Mouse (Mus musculus) kidney, embryonic 14.5 days (tissue): ENCODE results near the gene BC028528. TPM values are rescaled to one million over a fixed set of nuclear protein-coding genes. Genes with fewer than 3 reads are reported as not detected.

ENCODE experiments used
- ATAC-seq: fragments of 200-750 bp; cut with Nextera tagmentation; 2 replicates; pipeline ENCODE4 v1.8.0; 2017; ENCODE audit warnings: moderate number of reproducible peaks, mild to moderate bottlenecking, moderate TSS enrichment, moderate library complexity; ENCODE audit not compliant: low FRiP score, low TSS enrichment
- H3K27ac ChIP-seq: fragments of 300-500 bp; sonication (generic); 2 replicates; pipeline ENCODE4 v1.5.1; 2014; ENCODE audit warnings: low read depth, mild to moderate bottlenecking, low read length, moderate library complexity, mixed read lengths
- H3K27me3 ChIP-seq: fragments of 300-500 bp; sonication (generic); 2 replicates; pipeline ENCODE4 v1.6.1; 2014; ENCODE audit warnings: mild to moderate bottlenecking, low read length; ENCODE audit not compliant: control insufficient read depth, insufficient read depth
- H3K36me3 ChIP-seq: fragments of 300-500 bp; sonication (generic); 2 replicates; pipeline ENCODE4 v1.6.1; 2014; ENCODE audit warnings: low read length, mixed read lengths; ENCODE audit not compliant: control insufficient read depth, insufficient read depth
- H3K4me1 ChIP-seq: fragments of 300-500 bp; sonication (generic); 2 replicates; pipeline ENCODE4 v1.6.1; 2014; ENCODE audit warnings: low read length, mixed read lengths; ENCODE audit not compliant: control insufficient read depth, insufficient read depth
- H3K4me2 ChIP-seq: fragments of 300-500 bp; sonication (generic); replicated peaks from 2 replicates; pipeline ENCODE4 v1.6.1; 2014; ENCODE audit warnings: low read depth, mild to moderate bottlenecking, low read length
- H3K4me3 ChIP-seq: fragments of 300-500 bp; sonication (generic); 2 replicates; pipeline ENCODE4 v1.5.1; 2014; ENCODE audit warnings: mild to moderate bottlenecking, low read length
- H3K9ac ChIP-seq: fragments of 300-500 bp; sonication (generic); 2 replicates; pipeline ENCODE4 v1.6.1; 2014; ENCODE audit warnings: low read depth, mild to moderate bottlenecking, low read length, moderate library complexity
- H3K9me3 ChIP-seq: fragments of 300-500 bp; sonication (generic); 2 replicates; pipeline ENCODE4 v1.6.1; 2016; ENCODE audit warnings: low read length; ENCODE audit not compliant: control insufficient read depth
- WGBS: fragments of 180-500 bp; shearing (Covaris S2); extraction: QIAGEN DNeasy Blood & Tissue Kit; methylation state at CpG from one replicate; pipeline ENCODE4 v1.1.7; 2014; 5-methylcytosine and 5-hydroxymethylcytosine counted together
- polyA plus RNA-seq: library from polyadenylated mRNA; unstranded; fragments of >200 nt; fragmentation: Nextera tagmentation; extraction: Ambion mirVana; gene quantifications from 2 replicates; pipeline ENCODE4 v1.2.1, GENCODE M21; 2014

Gene BC028528
- polyA plus RNA-seq, 1 experiment from 2014 or later: 33.6 TPM

- Histone ChIP-seq H3K9ac (peak overlapping the region; percentile 19; the same call in 1 of the 2 replicates), H3K27ac (peak overlapping the region; percentile 93), H3K9me3 (no peaks in the 10 kb centered on the region), H3K4me3 (peak overlapping the region; percentile 30; the same call in 1 of the 2 replicates), H3K36me3 (peaks cover 1% of the 10 kb centered on the region; the same call in 1 of the 2 replicates), H3K27me3 (no peaks in the 10 kb centered on the region), H3K4me1 (peaks cover 30% of the 10 kb centered on the region), H3K4me2 (peak overlapping the region; percentile 54)
- peak; percentile 32; the same call in 1 of the 2 replicates for ATAC-seq
- 19% methylated on average over 11 of the region's 11 CpGs for WGBS
Measured at GRCm38 (mm10) chr3:95892066-95893052, 554 bp upstream of the BC028528 start.

- Histone ChIP-seq H3K9me3 (no peaks in the 10 kb centered on the region), H3K4me3 (no peak overlapping the region), H3K27ac (no peak overlapping the region), H3K9ac (no peak overlapping the region), H3K4me1 (peaks cover 22% of the 10 kb centered on the region), H3K4me2 (no peak overlapping the region), H3K27me3 (no peaks in the 10 kb centered on the region), H3K36me3 (no peaks in the 10 kb centered on the region; the same call in 1 of the 2 replicates)
- WGBS: 83% methylated on average over 3 of the region's 3 CpGs
- no peak for ATAC-seq
Measured at GRCm38 (mm10) chr3:95889664-95890063, 2.1 kb downstream of the BC028528 start.

DNA sequence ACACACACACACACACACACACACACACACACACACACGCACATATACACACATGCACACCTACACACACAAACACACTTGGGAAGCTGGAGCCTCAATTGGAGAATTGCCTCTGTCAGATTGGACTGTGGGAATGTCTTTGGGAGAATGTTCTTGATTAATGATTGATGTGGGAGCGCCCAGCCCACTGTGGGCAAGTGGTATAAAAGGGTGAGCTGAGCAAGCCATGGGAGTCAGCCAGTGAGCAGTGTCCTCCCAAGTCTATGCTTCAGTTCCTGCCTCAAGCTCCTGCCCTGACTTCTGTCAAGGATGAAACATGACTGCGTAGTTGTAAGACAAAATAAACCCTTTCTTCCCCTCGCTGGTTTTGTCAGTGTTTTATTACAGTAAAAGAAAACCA is 4.2 kb downstream of the BC028528 start:
- WGBS: 51% methylated on average over 4 of the region's 4 CpGs

GRCm38 (mm10) chr3:95884400-95884799 is 7.4 kb downstream of the BC028528 start:
- H3K4me2 ChIP-seq: no peak overlapping the region

More for the DNA sequence above, 4.2 kb downstream of the BC028528 start:
- Histone ChIP-seq H3K9ac (no peak overlapping the region), H3K4me3 (no peak overlapping the region), H3K36me3 (no peaks in the 10 kb centered on the region; the same call in 1 of the 2 replicates), H3K4me1 (peaks cover 17% of the 10 kb centered on the region), H3K9me3 (no peaks in the 10 kb centered on the region), H3K27ac (no peak overlapping the region), H3K4me2 (no peak overlapping the region), H3K27me3 (no peaks in the 10 kb centered on the region)
- ATAC-seq: no peak

GRCm38 (mm10) chr3:95882816-95883425 is 8.9 kb downstream of the BC028528 start:
- Histone ChIP-seq H3K4me2 (peak overlapping the region; percentile 98), H3K4me1 (peaks cover 4% of the 10 kb centered on the region; the same call in 1 of the 2 replicates), H3K4me3 (peak overlapping the region; percentile 50), H3K9me3 (no peaks in the 10 kb centered on the region), H3K36me3 (no peaks in the 10 kb centered on the region; the same call in 1 of the 2 replicates), H3K27me3 (peaks cover 3% of the 10 kb centered on the region; the same call in 1 of the 2 replicates), H3K27ac (no peak overlapping the region), H3K9ac (peak overlapping the region; percentile 58)
- no peak for ATAC-seq
- WGBS: 3% methylated on average over 24 of the region's 24 CpGs

More at GRCm38 (mm10) chr3:95884400-95884799, 7.4 kb downstream of the BC028528 start:
- Histone ChIP-seq H3K9ac (no peak overlapping the region), H3K4me3 (no peak overlapping the region), H3K27me3 (peaks cover 3% of the 10 kb centered on the region; the same call in 1 of the 2 replicates), H3K36me3 (no peaks in the 10 kb centered on the region; the same call in 1 of the 2 replicates), H3K27ac (no peak overlapping the region), H3K9me3 (no peaks in the 10 kb centered on the region), H3K4me1 (peaks cover 4% of the 10 kb centered on the region; the same call in 1 of the 2 replicates)
- no peak for ATAC-seq
- 71% methylated on average over 5 of the region's 5 CpGs for WGBS

DNA sequence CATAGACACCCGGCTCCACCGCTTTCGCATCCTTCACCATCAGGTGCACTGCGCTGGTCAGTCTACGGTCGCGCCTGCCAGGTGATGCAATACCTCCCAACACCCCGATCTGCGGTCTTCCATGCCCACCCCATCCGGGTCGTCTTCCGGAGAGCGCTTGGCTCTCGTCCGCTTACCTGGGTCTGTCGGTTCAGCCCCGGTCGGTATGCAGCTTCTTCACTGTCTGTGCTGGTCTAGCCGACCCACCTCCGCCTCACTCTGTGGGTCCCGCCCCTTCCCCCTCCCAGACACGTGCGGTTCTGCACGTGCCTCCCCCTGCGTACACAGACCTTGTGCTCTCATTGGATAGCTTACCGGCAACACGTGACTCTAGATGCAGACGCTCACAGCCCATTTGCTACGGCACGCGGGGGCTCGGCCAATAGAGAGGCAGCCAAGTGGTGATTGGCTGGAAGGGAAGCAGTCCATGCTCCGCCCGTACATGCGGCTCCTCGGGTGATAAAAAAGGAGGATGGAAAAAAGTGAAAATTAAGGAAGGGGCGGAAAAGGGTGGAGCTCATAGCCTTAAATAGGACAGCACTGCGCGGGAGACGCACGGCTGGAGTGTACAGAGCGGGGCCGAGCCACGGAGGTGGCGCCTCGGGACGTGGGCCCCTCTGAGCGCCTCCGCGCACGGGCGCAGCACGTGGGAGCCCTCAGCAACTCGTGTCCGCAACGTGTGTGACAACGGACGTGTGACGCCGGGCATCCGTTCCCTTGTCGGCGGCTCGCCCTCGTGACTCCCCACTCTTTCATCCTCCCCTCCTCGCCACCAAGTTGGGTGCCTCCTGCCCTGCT is 9.6 kb downstream of the BC028528 start, which contains the start of gene Ciart:
Gene Ciart, minus strand, starts transcription at position 273 of the 837 bp plus-strand sequence.
- WGBS: under 1% methylated on average over 64 of the region's 66 CpGs
- peak; percentile 99 for ATAC-seq

GRCm38 (mm10) chr3:95879063-95879462 is 12.7 kb downstream of the BC028528 start:
- ATAC-seq: no peak
- no peak overlapping the region for H3K4me2 ChIP-seq
- 91% methylated on average over 4 of the region's 4 CpGs for WGBS

More for the DNA sequence above, 9.6 kb downstream of the BC028528 start, which contains the start of gene Ciart:
- Histone ChIP-seq H3K4me3 (peak within 1 kb of the TSS; percentile 50), H3K4me2 (peak within 1 kb of the TSS; percentile 98), H3K4me1 (peaks cover 4% of the 10 kb centered on the region; the same call in 1 of the 2 replicates), H3K9ac (peak within 1 kb of the TSS; percentile 58), H3K9me3 (no peaks in the 10 kb centered on the region), H3K36me3 (no peaks in the 10 kb centered on the region; the same call in 1 of the 2 replicates), H3K27me3 (peaks cover 3% of the 10 kb centered on the region; the same call in 1 of the 2 replicates), H3K27ac (no peak within 1 kb of the TSS)

DNA sequence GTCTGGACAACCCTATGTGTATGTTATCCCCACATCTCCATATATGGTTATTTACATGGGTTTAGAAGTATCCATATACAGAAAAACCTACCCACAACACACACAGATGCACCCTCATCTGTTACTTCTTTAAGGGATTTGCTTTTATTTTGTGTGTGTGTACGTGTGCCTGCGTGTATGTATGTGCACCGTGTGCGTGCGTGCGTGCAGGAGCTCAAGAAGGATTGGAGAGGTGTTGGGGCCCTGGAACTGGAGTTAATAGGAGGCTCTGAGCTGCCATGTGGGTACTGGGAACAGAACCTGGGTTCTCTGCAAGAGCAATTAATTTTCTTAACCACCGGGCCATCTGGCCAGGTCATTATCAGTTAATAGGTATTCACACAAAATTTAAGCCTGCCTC is 19.8 kb downstream of the BC028528 start:
- no peaks in the 10 kb centered on the region for H3K9me3 ChIP-seq
- H3K36me3 ChIP-seq: peaks cover 19% of the 10 kb centered on the region
- peak overlapping the region; percentile 68 for H3K4me2 ChIP-seq
- no peak for ATAC-seq
- H3K4me1 ChIP-seq: peaks cover 10% of the 10 kb centered on the region; the same call in 1 of the 2 replicates
- peak overlapping the region; percentile 83 for H3K9ac ChIP-seq
- H3K27me3 ChIP-seq: no peaks in the 10 kb centered on the region
- 74% methylated on average over 7 of the region's 7 CpGs for WGBS
- H3K27ac ChIP-seq: no peak overlapping the region; the same call in 1 of the 2 replicates
- peak overlapping the region; percentile 79 for H3K4me3 ChIP-seq

More at GRCm38 (mm10) chr3:95879063-95879462, 12.7 kb downstream of the BC028528 start:
- peaks cover 4% of the 10 kb centered on the region; the same call in 1 of the 2 replicates for H3K4me1 ChIP-seq
- H3K36me3 ChIP-seq: no peaks in the 10 kb centered on the region
- no peak overlapping the region for H3K4me3 ChIP-seq
- H3K9ac ChIP-seq: no peak overlapping the region
- H3K27ac ChIP-seq: no peak overlapping the region
- H3K9me3 ChIP-seq: no peaks in the 10 kb centered on the region
- peaks cover 3% of the 10 kb centered on the region; the same call in 1 of the 2 replicates for H3K27me3 ChIP-seq
